Mouse (Mus musculus): ENCODE data around the gene Pacs2. TPM values are rescaled to one million over a fixed set of nuclear protein-coding genes. Genes with fewer than 3 reads are reported as not detected.

The Pacs2 gene
- polyA plus RNA-seq, 1 experiment from 2014 or later = 21.2 TPM

GRCm38 (mm10) chr12:113030046-113030445 is 15.7 kb downstream of the Pacs2 start:
- Histone ChIP-seq H3K27me3 (ENCODE audit: control insufficient read depth, insufficient read depth, low read length) (no peaks in the 10 kb centered on the region), H3K36me3 (ENCODE audit: control insufficient read depth, insufficient read depth, low read length) (no peaks in the 10 kb centered on the region), H3K9me3 (ENCODE audit: control insufficient read depth, low read length) (no peaks in the 10 kb centered on the region), H3K4me2 (replicated peaks; ENCODE audit: low read depth, low read length) (no peak overlapping the region), H3K9ac (ENCODE audit: low read depth, low read length) (no peak overlapping the region), H3K4me3 (ENCODE audit: low read depth, low read length) (no peak overlapping the region), H3K27ac (ENCODE audit: low read depth, low read length) (no peak overlapping the region), H3K4me1 (replicated peaks; ENCODE audit: control insufficient read depth, insufficient read depth, low read length) (peaks cover 3% of the 10 kb centered on the region; the same call in 1 of the 2 replicates)
- no peak for ATAC-seq (ENCODE audit: low FRiP score)
- WGBS = 75% methylated on average over 4 of the region's 4 CpGs
- DNase-seq (ENCODE audit: low spot score) = no peak

GRCm38 (mm10) chr12:113030993-113031392 is 16.7 kb downstream of the Pacs2 start:
- no peak overlapping the region for H3K27ac ChIP-seq (ENCODE audit: low read depth, low read length)
- no peak for ATAC-seq (ENCODE audit: low FRiP score)
- no peaks in the 10 kb centered on the region for H3K36me3 ChIP-seq (ENCODE audit: control insufficient read depth, insufficient read depth, low read length)
- H3K9me3 ChIP-seq (ENCODE audit: control insufficient read depth, low read length) = no peaks in the 10 kb centered on the region
- H3K4me3 ChIP-seq (ENCODE audit: low read depth, low read length) = no peak overlapping the region
- H3K9ac ChIP-seq (ENCODE audit: low read depth, low read length) = no peak overlapping the region
- peaks cover 3% of the 10 kb centered on the region; the same call in 1 of the 2 replicates for H3K4me1 ChIP-seq (replicated peaks; ENCODE audit: control insufficient read depth, insufficient read depth, low read length)
- no peak for DNase-seq (ENCODE audit: low spot score)
- no peak overlapping the region for H3K4me2 ChIP-seq (replicated peaks; ENCODE audit: low read depth, low read length)
- no peaks in the 10 kb centered on the region for H3K27me3 ChIP-seq (ENCODE audit: control insufficient read depth, insufficient read depth, low read length)
- 89% methylated on average over 9 of the region's 9 CpGs for WGBS

- ATAC-seq (ENCODE audit: low FRiP score) = no peak
- 94% methylated on average over 6 of the region's 6 CpGs for WGBS
- H3K4me3 ChIP-seq (ENCODE audit: low read depth, low read length) = no peak overlapping the region
- H3K4me1 ChIP-seq (replicated peaks; ENCODE audit: control insufficient read depth, insufficient read depth, low read length) = peaks cover 3% of the 10 kb centered on the region; the same call in 1 of the 2 replicates
- H3K9me3 ChIP-seq (ENCODE audit: control insufficient read depth, low read length) = no peaks in the 10 kb centered on the region
- H3K9ac ChIP-seq (ENCODE audit: low read depth, low read length) = no peak overlapping the region
- no peaks in the 10 kb centered on the region for H3K36me3 ChIP-seq (ENCODE audit: control insufficient read depth, insufficient read depth, low read length)
- H3K27ac ChIP-seq (ENCODE audit: low read depth, low read length) = no peak overlapping the region
- no peaks in the 10 kb centered on the region for H3K27me3 ChIP-seq (ENCODE audit: control insufficient read depth, insufficient read depth, low read length)
- no peak overlapping the region for H3K4me2 ChIP-seq (replicated peaks; ENCODE audit: low read depth, low read length)
- DNase-seq (ENCODE audit: low spot score) = no peak
Measured at GRCm38 (mm10) chr12:113031441-113031840, 17.1 kb downstream of the Pacs2 start.

- DNase-seq (ENCODE audit: low spot score) = no peak
Measured at GRCm38 (mm10) chr12:113032296-113033250, 18.3 kb downstream of the Pacs2 start.

GRCm38 (mm10) chr12:113035093-113035492 is 20.8 kb downstream of the Pacs2 start:
- Histone ChIP-seq H3K9me3 (ENCODE audit: control insufficient read depth, low read length) (no peaks in the 10 kb centered on the region), H3K4me2 (replicated peaks; ENCODE audit: low read depth, low read length) (no peak overlapping the region), H3K4me3 (ENCODE audit: low read depth, low read length) (no peak overlapping the region), H3K36me3 (ENCODE audit: control insufficient read depth, insufficient read depth, low read length) (no peaks in the 10 kb centered on the region), H3K27me3 (ENCODE audit: control insufficient read depth, insufficient read depth, low read length) (no peaks in the 10 kb centered on the region), H3K9ac (ENCODE audit: low read depth, low read length) (no peak overlapping the region), H3K27ac (ENCODE audit: low read depth, low read length) (no peak overlapping the region), H3K4me1 (replicated peaks; ENCODE audit: control insufficient read depth, insufficient read depth, low read length) (peaks cover 3% of the 10 kb centered on the region; the same call in 1 of the 2 replicates)
- ATAC-seq (ENCODE audit: low FRiP score) = no peak
- DNase-seq (ENCODE audit: low spot score) = no peak
- whole genome bisulfite sequencing = 93% methylated on average over 2 of the region's 2 CpGs

More at GRCm38 (mm10) chr12:113032296-113033250, 18.3 kb downstream of the Pacs2 start:
- no peaks in the 10 kb centered on the region for H3K9me3 ChIP-seq (ENCODE audit: control insufficient read depth, low read length)
- ATAC-seq (ENCODE audit: low FRiP score) = no peak; the same call in 1 of the 2 replicates
- WGBS = 80% methylated on average over 11 of the region's 11 CpGs
- no peak overlapping the region for H3K9ac ChIP-seq (ENCODE audit: low read depth, low read length)
- H3K27ac ChIP-seq (ENCODE audit: low read depth, low read length) = no peak overlapping the region
- H3K4me2 ChIP-seq (replicated peaks; ENCODE audit: low read depth, low read length) = no peak overlapping the region
- H3K4me1 ChIP-seq (replicated peaks; ENCODE audit: control insufficient read depth, insufficient read depth, low read length) = peaks cover 3% of the 10 kb centered on the region; the same call in 1 of the 2 replicates
- H3K27me3 ChIP-seq (ENCODE audit: control insufficient read depth, insufficient read depth, low read length) = no peaks in the 10 kb centered on the region
- no peak overlapping the region for H3K4me3 ChIP-seq (ENCODE audit: low read depth, low read length)
- H3K36me3 ChIP-seq (ENCODE audit: control insufficient read depth, insufficient read depth, low read length) = no peaks in the 10 kb centered on the region

- peaks cover 8% of the 10 kb centered on the region; the same call in 1 of the 2 replicates for H3K4me1 ChIP-seq (replicated peaks; ENCODE audit: control insufficient read depth, insufficient read depth, low read length)
- H3K4me2 ChIP-seq (replicated peaks; ENCODE audit: low read depth, low read length) = no peak overlapping the region
- H3K27me3 ChIP-seq (ENCODE audit: control insufficient read depth, insufficient read depth, low read length) = no peaks in the 10 kb centered on the region
- ATAC-seq (ENCODE audit: low FRiP score) (no peak), DNase-seq (ENCODE audit: low spot score) (no peak)
- H3K36me3 ChIP-seq (ENCODE audit: control insufficient read depth, insufficient read depth, low read length) = no peaks in the 10 kb centered on the region
- no peak overlapping the region for H3K4me3 ChIP-seq (ENCODE audit: low read depth, low read length)
- 91% methylated on average over 4 of the region's 4 CpGs for WGBS
- no peaks in the 10 kb centered on the region for H3K9me3 ChIP-seq (ENCODE audit: control insufficient read depth, low read length)
- no peak overlapping the region for H3K9ac ChIP-seq (ENCODE audit: low read depth, low read length)
- no peak overlapping the region for H3K27ac ChIP-seq (ENCODE audit: low read depth, low read length)
Measured at GRCm38 (mm10) chr12:113036996-113037395, 22.7 kb downstream of the Pacs2 start.

GRCm38 (mm10) chr12:113038414-113038813 is 24.1 kb downstream of the Pacs2 start:
- no peak overlapping the region for H3K9ac ChIP-seq (ENCODE audit: low read depth, low read length)
- no peaks in the 10 kb centered on the region for H3K27me3 ChIP-seq (ENCODE audit: control insufficient read depth, insufficient read depth, low read length)
- ATAC-seq (ENCODE audit: low FRiP score) (no peak), DNase-seq (ENCODE audit: low spot score) (no peak)
- no peak overlapping the region for H3K4me2 ChIP-seq (replicated peaks; ENCODE audit: low read depth, low read length)
- H3K36me3 ChIP-seq (ENCODE audit: control insufficient read depth, insufficient read depth, low read length) = no peaks in the 10 kb centered on the region
- 91% methylated on average over 4 of the region's 4 CpGs for WGBS
- H3K4me1 ChIP-seq (replicated peaks; ENCODE audit: control insufficient read depth, insufficient read depth, low read length) = peaks cover 5% of the 10 kb centered on the region; the same call in 1 of the 2 replicates
- no peak overlapping the region for H3K27ac ChIP-seq (ENCODE audit: low read depth, low read length)
- H3K4me3 ChIP-seq (ENCODE audit: low read depth, low read length) = no peak overlapping the region
- no peaks in the 10 kb centered on the region for H3K9me3 ChIP-seq (ENCODE audit: control insufficient read depth, low read length)

GRCm38 (mm10) chr12:113041481-113042439 is 27.5 kb downstream of the Pacs2 start:
- Histone ChIP-seq H3K27me3 (ENCODE audit: control insufficient read depth, insufficient read depth, low read length) (no peaks in the 10 kb centered on the region), H3K36me3 (ENCODE audit: control insufficient read depth, insufficient read depth, low read length) (no peaks in the 10 kb centered on the region), H3K9ac (ENCODE audit: low read depth, low read length) (no peak overlapping the region), H3K4me3 (ENCODE audit: low read depth, low read length) (no peak overlapping the region), H3K27ac (ENCODE audit: low read depth, low read length) (no peak overlapping the region), H3K4me2 (replicated peaks; ENCODE audit: low read depth, low read length) (no peak overlapping the region), H3K9me3 (ENCODE audit: control insufficient read depth, low read length) (no peaks in the 10 kb centered on the region), H3K4me1 (replicated peaks; ENCODE audit: control insufficient read depth, insufficient read depth, low read length) (peaks cover 5% of the 10 kb centered on the region; the same call in 1 of the 2 replicates)
- 67% methylated on average over 15 of the region's 15 CpGs for WGBS
- DNase-seq (ENCODE audit: low spot score) (peak; percentile 33), ATAC-seq (ENCODE audit: low FRiP score) (peak; percentile 51)

All from hindbrain, embryonic 11.5 days (tissue).